Mouse (Mus musculus) forebrain, embryonic 12.5 days (tissue): ENCODE data around the gene Dnal4. TPM values are rescaled to one million over a fixed set of nuclear protein-coding genes. Genes with fewer than 3 reads are reported as not detected.

Source experiments
- ATAC-seq: fragments of 200-750 bp; cut with Nextera tagmentation; 2 replicates; pipeline ENCODE4 v1.8.0; 2017; ENCODE audit warnings: moderate TSS enrichment; ENCODE audit not compliant: low FRiP score
- H3K27ac ChIP-seq: fragments of 300-500 bp; sonication (generic); 2 replicates; pipeline ENCODE4 v1.5.1; 2016; ENCODE audit warnings: mild to moderate bottlenecking
- H3K27me3 ChIP-seq: fragments of 300-500 bp; sonication (generic); 2 replicates; pipeline ENCODE4 v1.6.1; 2016; ENCODE audit warnings: mild to moderate bottlenecking
- H3K36me3 ChIP-seq: fragments of 300-500 bp; sonication (generic); replicated peaks from 2 replicates; pipeline ENCODE4 v1.6.1; 2016; ENCODE audit warnings: mild to moderate bottlenecking
- H3K4me1 ChIP-seq: fragments of 300-500 bp; sonication (generic); 2 replicates; pipeline ENCODE4 v1.6.1; 2016
- H3K4me2 ChIP-seq: fragments of 300-500 bp; sonication (generic); 2 replicates; pipeline ENCODE4 v1.6.1; 2016; ENCODE audit warnings: mild to moderate bottlenecking, moderate library complexity
- H3K4me3 ChIP-seq: fragments of 300-500 bp; sonication (generic); replicated peaks from 2 replicates; pipeline ENCODE4 v1.5.1; 2016; ENCODE audit warnings: mild to moderate bottlenecking
- H3K9ac ChIP-seq: fragments of 300-500 bp; sonication (generic); 2 replicates; pipeline ENCODE4 v1.6.1; 2016; ENCODE audit warnings: mild to moderate bottlenecking
- H3K9me3 ChIP-seq: fragments of 300-500 bp; sonication (generic); 2 replicates; pipeline ENCODE4 v1.6.1; 2016
- WGBS: fragments of 180-500 bp; shearing (Covaris S2); methylation state at CpG from one replicate; pipeline ENCODE4 v1.1.7; 2016; 5-methylcytosine and 5-hydroxymethylcytosine counted together
- polyA plus RNA-seq: library from polyadenylated mRNA; unstranded; fragments of >200 nt; fragmentation: Nextera tagmentation; extraction: Ambion mirVana; gene quantifications from 2 replicates; pipeline ENCODE4 v1.2.1, GENCODE M21; 2016

Gene Dnal4
- polyA plus RNA-seq, 1 experiment from 2014 or later, result 78.3 TPM

DNA sequence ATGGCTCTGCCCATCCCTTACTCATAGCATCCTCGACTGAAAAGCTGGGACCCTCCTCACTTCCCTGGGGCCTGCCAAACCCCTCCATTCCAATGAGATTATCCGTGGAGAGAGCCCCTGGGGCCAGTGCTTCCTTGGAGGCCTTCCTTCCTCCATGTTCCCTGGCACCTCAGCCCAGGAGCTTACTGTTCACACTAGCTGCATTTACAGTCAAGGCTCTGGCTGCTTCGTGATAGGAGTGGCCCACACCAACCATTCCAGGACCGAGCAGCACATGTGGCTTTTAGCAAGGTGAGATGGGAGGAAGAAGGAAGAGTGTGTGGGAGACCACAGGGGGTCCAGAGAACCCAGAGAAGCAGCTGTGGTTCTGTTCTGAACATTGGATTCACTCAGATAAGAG is 23.8 kb downstream of the Dnal4 start:
- H3K4me2 ChIP-seq, result no peak overlapping the region
- H3K4me1 ChIP-seq, result peaks cover 12% of the 10 kb centered on the region
- H3K36me3 ChIP-seq, result no peaks in the 10 kb centered on the region
- H3K27ac ChIP-seq, result no peak overlapping the region
- no peaks in the 10 kb centered on the region for H3K27me3 ChIP-seq
- no peaks in the 10 kb centered on the region for H3K9me3 ChIP-seq
- no peak overlapping the region for H3K4me3 ChIP-seq
- H3K9ac ChIP-seq, result no peak overlapping the region
- WGBS, result 56% methylated on average over 4 of the region's 4 CpGs
- no peak for ATAC-seq

DNA sequence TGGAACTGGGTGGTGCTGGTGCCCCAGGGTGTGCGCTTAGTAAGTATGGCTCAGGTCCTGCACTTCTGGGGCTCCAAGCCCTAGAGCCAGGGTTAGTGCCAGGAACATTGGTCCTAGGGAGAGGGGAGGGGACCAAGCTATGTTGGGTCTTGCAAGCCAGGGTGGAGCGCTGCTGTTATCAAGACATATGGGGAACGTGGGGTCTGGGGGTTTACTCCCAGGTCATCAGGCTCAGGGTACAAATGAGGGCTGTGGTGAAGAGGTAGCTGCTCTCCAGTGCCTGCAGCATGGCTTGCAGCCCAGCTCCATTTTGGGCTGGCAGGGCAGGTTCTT is 24.3 kb downstream of the Dnal4 start:
- Histone ChIP-seq H3K27me3 (no peaks in the 10 kb centered on the region), H3K4me2 (no peak overlapping the region), H3K9ac (no peak overlapping the region), H3K4me1 (peaks cover 12% of the 10 kb centered on the region), H3K27ac (no peak overlapping the region), H3K4me3 (no peak overlapping the region), H3K36me3 (no peaks in the 10 kb centered on the region), H3K9me3 (no peaks in the 10 kb centered on the region)
- ATAC-seq, result peak; percentile 27; the same call in 1 of the 2 replicates
- WGBS, result 90% methylated on average over 3 of the region's 3 CpGs

DNA sequence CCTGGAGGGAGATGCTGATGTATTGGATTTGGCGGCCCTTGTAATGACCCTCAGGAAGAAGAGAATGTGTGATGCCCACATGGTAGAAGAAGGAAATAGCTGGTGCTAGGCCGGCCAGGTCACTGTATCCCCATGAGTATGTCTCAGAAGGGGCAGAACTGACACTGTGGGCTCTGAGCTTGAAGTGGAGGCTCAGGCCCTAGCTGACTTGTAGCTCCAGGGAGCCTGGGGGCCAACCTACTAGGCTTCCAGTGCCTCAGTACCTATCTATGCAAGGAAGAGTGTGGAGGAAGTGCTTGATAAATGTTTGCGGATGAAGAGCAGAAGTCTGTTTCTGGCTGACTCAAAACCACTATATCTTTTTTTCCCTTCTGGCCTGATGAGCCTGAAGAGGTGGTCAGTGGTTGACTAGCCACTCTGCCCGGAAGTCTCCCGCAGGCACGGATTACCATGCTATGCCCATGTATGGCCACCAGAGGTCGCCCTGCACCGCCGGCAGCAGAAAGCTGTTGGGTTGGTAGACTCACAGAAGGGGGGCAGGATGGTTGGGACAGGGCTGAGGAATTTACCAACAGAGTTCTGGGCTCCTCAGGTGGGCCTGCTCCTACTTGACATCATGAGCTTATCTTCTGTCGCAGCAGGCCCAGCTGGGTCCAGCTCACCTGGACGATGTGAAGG is 24.8 kb downstream of the Dnal4 start:
- peaks cover 12% of the 10 kb centered on the region for H3K4me1 ChIP-seq
- H3K27ac ChIP-seq, result no peak overlapping the region
- whole genome bisulfite sequencing, result 24% methylated on average over 11 of the region's 11 CpGs
- no peaks in the 10 kb centered on the region for H3K27me3 ChIP-seq
- ATAC-seq, result peak; percentile 46; the same call in 1 of the 2 replicates
- no peak overlapping the region for H3K9ac ChIP-seq
- H3K4me3 ChIP-seq, result no peak overlapping the region
- H3K36me3 ChIP-seq, result no peaks in the 10 kb centered on the region
- H3K9me3 ChIP-seq, result no peaks in the 10 kb centered on the region
- H3K4me2 ChIP-seq, result no peak overlapping the region

DNA sequence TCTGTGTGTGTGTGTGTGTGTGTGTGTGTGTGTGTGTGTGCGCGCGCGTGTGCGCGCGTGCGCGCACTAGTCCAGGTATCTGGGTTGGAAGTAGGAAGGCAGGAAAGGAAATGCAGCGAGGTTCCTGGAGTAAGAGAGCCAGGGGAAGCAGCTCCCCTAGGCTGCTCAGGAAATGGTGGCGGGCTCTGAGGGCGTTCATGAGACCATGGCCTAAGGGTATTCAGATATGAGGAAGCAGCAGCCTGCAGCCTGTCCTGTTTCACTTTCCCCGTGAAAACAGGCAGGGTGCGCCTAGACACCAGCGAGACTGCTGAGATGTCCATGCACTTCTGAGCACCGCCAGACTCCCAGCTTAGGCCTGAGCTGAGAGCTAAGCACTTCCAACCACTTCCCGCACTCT is 25.9 kb downstream of the Dnal4 start:
- no peak overlapping the region for H3K4me2 ChIP-seq
- H3K36me3 ChIP-seq, result no peaks in the 10 kb centered on the region
- WGBS, result 87% methylated on average over 17 of the region's 17 CpGs
- H3K9ac ChIP-seq, result no peak overlapping the region
- H3K27ac ChIP-seq, result no peak overlapping the region
- H3K4me3 ChIP-seq, result no peak overlapping the region
- no peaks in the 10 kb centered on the region for H3K27me3 ChIP-seq
- peaks cover 11% of the 10 kb centered on the region for H3K4me1 ChIP-seq
- no peaks in the 10 kb centered on the region for H3K9me3 ChIP-seq
- ATAC-seq, result no peak

DNA sequence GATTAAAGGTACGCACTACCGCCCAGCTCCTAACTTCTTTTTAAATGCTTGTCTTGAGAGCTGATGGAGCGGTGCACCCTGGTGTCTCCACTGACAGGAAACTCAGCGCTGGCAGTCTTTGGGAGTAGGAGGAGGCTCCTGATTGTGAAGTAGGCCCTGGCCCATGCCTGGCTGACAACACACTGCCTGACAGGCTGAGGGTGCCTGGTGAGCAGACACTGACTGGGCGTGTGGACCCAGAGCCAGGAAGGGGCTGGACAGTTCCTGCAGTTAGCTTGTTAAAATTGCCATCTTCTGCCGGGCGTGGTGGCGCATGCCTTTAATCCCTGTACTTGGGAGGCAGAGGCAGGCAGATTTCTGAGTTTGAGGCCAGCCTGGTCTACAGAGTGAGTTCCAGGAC is 27.4 kb downstream of the Dnal4 start:
- Histone ChIP-seq H3K4me2 (no peak overlapping the region), H3K4me1 (no peaks in the 10 kb centered on the region), H3K27ac (no peak overlapping the region), H3K9me3 (no peaks in the 10 kb centered on the region), H3K4me3 (no peak overlapping the region), H3K9ac (no peak overlapping the region), H3K36me3 (no peaks in the 10 kb centered on the region), H3K27me3 (no peaks in the 10 kb centered on the region)
- ATAC-seq, result no peak
- WGBS, result 93% methylated on average over 8 of the region's 8 CpGs

DNA sequence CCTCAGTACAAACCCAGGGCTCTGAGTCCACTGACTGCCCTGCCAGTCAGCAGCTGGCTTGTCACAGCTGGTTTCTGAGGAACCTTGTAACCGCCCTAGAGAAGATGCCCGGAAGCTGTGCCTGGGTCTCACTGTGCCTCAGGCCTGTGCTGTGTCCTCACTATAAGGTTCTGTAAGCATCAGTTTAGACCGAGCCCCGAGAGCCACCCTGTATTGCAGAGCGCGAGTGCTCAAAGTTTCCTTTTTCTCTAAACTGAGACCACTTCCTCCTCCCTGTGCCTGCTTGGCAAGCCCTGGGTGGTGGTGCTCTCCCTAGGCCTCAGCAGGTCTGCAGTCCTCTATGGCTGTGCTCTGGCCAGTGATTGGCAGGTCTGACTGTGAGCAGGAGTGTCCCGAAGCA is 28.5 kb downstream of the Dnal4 start:
- 90% methylated on average over 7 of the region's 7 CpGs for WGBS
- Histone ChIP-seq H3K36me3 (no peaks in the 10 kb centered on the region), H3K4me1 (no peaks in the 10 kb centered on the region), H3K9ac (no peak overlapping the region), H3K4me2 (no peak overlapping the region), H3K4me3 (no peak overlapping the region), H3K27ac (no peak overlapping the region), H3K9me3 (no peaks in the 10 kb centered on the region), H3K27me3 (no peaks in the 10 kb centered on the region)
- no peak for ATAC-seq

DNA sequence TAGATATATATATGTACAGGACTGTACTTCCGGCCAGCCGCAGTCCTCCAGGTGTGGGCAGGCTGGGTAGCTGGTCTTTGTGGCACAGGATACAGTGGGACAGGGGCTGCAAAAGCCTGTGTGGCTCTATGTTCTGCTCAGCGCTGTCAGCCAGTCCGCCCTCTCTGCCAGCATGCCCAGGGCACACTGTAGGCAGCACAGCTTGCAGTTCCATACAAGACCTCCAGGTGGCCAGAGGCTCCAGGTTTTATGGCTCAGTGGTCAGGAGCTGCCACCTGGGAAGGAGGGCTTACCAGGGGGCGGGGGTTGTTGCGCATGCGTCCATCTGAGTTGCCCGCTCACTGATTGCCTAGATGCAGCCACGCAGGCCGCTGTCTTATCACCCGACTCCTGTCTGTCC is 29.7 kb downstream of the Dnal4 start:
- no peak overlapping the region for H3K4me2 ChIP-seq

DNA sequence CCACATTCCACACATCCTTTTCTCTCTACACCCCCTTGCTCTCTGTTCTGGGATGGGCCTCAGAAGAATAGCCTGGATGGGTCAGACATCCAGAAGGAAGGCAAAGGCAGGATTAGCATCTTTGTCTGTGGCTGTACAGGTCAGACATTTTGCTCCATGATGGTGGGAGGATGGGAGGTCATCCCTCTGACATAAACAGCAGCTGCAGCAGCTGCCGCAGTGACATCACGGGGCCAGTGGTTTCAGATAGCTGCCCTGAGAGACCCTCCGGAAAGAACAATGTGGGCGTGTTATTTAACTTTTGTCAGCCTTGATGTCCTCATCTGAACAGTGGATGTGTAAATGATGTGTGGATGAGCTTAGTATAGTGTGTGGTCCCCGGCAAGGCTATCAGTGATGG is 31.8 kb downstream of the Dnal4 start:
- no peak overlapping the region for H3K4me3 ChIP-seq
- WGBS, result 87% methylated on average over 5 of the region's 5 CpGs
- H3K27me3 ChIP-seq, result no peaks in the 10 kb centered on the region; the same call in 1 of the 2 replicates
- ATAC-seq, result no peak
- no peaks in the 10 kb centered on the region for H3K36me3 ChIP-seq
- no peak overlapping the region for H3K9ac ChIP-seq
- no peak overlapping the region for H3K4me2 ChIP-seq
- no peaks in the 10 kb centered on the region for H3K9me3 ChIP-seq
- peaks cover 14% of the 10 kb centered on the region for H3K4me1 ChIP-seq
- no peak overlapping the region for H3K27ac ChIP-seq

More for the DNA sequence above, 29.7 kb downstream of the Dnal4 start:
- Histone ChIP-seq H3K27me3 (no peaks in the 10 kb centered on the region), H3K4me1 (peaks cover 2% of the 10 kb centered on the region), H3K27ac (no peak overlapping the region), H3K9me3 (no peaks in the 10 kb centered on the region), H3K4me3 (no peak overlapping the region), H3K9ac (no peak overlapping the region), H3K36me3 (no peaks in the 10 kb centered on the region)
- no peak for ATAC-seq
- 51% methylated on average over 11 of the region's 11 CpGs for WGBS

DNA sequence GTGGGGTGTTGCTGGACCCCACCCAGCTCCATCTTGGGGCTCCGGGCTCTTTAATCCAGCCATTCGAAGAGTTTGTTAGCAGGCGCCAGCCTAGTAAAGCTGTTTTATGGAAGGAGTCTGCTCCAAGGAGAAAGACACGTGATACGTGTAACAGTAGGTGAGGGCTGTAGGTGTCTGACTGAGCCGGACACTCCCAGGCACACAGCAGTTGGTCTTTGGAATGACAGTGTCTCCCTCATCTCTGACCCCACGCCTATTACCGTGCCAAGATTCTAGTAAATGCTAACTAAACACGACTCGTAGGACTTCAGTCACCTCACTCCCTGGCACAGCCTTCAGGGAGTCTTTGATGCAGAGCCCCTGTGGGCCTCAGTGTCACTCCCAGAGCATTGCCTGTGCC is 32.3 kb downstream of the Dnal4 start:
- no peak for ATAC-seq
- H3K9ac ChIP-seq, result no peak overlapping the region
- 90% methylated on average over 10 of the region's 10 CpGs for WGBS
- H3K27me3 ChIP-seq, result no peaks in the 10 kb centered on the region; the same call in 1 of the 2 replicates
- H3K4me1 ChIP-seq, result peaks cover 20% of the 10 kb centered on the region
- H3K4me2 ChIP-seq, result no peak overlapping the region
- H3K36me3 ChIP-seq, result no peaks in the 10 kb centered on the region
- H3K27ac ChIP-seq, result no peak overlapping the region
- H3K9me3 ChIP-seq, result no peaks in the 10 kb centered on the region
- H3K4me3 ChIP-seq, result no peak overlapping the region

DNA sequence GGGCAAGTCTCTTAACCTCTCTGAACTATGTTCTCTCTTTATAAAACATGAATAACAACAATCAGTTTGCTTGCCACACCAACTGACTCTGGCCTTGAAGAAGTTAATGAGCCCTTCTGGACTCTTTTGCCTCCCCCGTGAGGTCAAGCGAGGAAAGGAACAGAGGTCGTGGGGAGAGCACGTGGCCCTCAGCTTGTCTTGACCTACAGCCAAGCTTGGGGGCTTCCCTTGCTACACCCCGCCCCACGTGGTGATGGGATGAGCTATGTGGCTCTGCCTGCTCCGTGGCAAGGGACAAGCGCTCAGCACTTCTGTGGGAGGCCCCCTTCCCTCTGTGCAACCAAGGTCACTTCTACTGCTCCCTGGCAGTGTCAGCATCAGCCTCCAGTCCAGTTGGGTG is 32.9 kb downstream of the Dnal4 start:
- WGBS, result 80% methylated on average over 8 of the region's 8 CpGs
- Histone ChIP-seq H3K4me1 (peaks cover 25% of the 10 kb centered on the region), H3K27ac (no peak overlapping the region), H3K27me3 (no peaks in the 10 kb centered on the region; the same call in 1 of the 2 replicates), H3K4me3 (no peak overlapping the region), H3K4me2 (no peak overlapping the region), H3K9me3 (no peaks in the 10 kb centered on the region), H3K36me3 (no peaks in the 10 kb centered on the region), H3K9ac (no peak overlapping the region)
- ATAC-seq, result no peak

DNA sequence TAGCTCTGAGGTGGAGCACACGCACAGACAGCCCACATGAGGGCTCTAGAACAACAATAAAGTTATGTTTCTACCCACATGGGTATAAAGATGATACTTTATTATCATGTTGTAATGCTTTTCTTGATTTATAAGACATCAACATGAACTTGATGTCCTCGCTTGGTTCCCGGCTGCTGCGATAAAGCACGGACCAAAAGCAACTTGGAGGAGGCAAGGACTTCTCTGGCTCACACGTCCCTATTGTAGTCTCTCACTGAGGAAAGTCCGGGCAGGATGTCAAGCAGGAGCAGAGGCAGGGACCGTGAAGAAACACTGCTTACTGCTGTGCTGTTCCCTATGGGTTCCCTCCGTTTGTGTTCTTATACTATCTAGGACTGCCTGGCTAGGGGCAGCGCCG is 33.6 kb downstream of the Dnal4 start:
- H3K27me3 ChIP-seq, result no peaks in the 10 kb centered on the region; the same call in 1 of the 2 replicates
- no peak overlapping the region for H3K9ac ChIP-seq
- no peaks in the 10 kb centered on the region for H3K9me3 ChIP-seq
- H3K36me3 ChIP-seq, result peaks cover 6% of the 10 kb centered on the region
- H3K4me1 ChIP-seq, result peaks cover 25% of the 10 kb centered on the region
- ATAC-seq, result no peak
- no peak overlapping the region for H3K4me2 ChIP-seq
- 90% methylated on average over 11 of the region's 11 CpGs for whole genome bisulfite sequencing
- no peak overlapping the region for H3K4me3 ChIP-seq
- no peak overlapping the region for H3K27ac ChIP-seq

DNA sequence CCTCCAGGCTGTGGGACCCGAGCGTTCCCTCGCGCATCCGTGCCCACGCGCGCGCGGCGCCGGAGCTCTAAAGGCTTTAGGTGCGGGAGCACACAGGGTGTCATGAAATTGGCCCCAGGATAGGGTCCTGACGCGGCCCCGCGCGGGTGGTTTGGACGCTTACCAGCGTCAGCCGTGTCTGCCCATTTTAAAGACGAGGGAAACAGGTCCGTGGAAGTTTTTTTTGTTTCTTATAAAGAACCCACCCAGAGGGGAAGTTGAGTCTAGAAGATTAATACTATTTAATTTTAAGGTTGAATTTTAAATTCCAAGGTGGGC is 35.0 kb downstream of the Dnal4 start:
- 0% methylated on average over 23 of the region's 23 CpGs for WGBS
- Histone ChIP-seq H3K4me1 (peaks cover 25% of the 10 kb centered on the region), H3K4me2 (peak overlapping the region; percentile 85), H3K4me3 (peak overlapping the region; percentile 99), H3K27me3 (no peaks in the 10 kb centered on the region; the same call in 1 of the 2 replicates), H3K27ac (no peak overlapping the region; the same call in 1 of the 2 replicates), H3K9me3 (no peaks in the 10 kb centered on the region), H3K36me3 (peaks cover 20% of the 10 kb centered on the region), H3K9ac (peak overlapping the region; percentile 91)
- no peak for ATAC-seq

DNA sequence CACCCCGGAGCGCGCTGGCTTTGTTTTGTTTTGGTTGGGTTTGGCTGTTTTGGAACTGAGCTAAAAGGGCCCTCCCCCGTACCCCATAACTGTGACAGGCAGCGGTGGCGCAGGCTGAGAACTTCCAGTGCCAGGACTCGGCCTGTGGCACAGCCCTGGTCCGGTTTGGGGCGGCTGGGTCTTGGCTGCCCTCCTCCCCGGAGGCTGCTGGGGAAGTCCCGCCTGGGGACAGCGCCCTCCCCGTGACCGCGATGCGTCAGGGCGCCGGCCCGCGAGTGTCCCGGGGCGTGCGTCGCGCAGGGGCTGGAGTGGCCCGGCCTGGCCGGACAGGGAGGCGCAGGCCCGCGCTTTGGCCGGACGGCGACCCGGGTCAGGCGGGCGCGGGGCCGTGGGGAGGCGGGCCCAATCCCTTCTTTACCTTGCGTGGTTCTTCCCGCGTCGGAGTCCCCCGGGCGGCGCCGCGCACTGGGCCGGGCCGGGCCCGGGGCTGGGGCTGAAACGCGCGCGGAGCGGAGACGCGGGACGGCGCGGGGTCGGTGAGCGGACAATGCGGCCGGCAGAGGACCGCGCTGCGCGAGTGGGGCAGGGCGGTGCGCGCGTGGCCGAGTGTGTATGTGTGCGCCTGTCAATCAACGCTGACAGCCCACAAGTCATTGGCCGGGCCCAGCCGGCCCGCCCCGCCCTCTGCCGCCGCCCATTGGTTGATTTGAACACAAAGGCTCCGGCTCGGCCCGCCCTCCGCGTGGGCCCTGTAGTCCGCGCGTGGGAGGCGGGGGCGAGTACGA is 35.5 kb downstream of the Dnal4 start, which contains the start of gene Sun2:
Sun2 (minus strand) TSS at position 616 of the 785 bp plus-strand sequence.
- peaks cover 25% of the 10 kb centered on the region for H3K36me3 ChIP-seq
- H3K27me3 ChIP-seq, result no peaks in the 10 kb centered on the region; the same call in 1 of the 2 replicates
- WGBS, result under 1% methylated on average over 88 of the region's 93 CpGs
- H3K4me1 ChIP-seq, result peaks cover 25% of the 10 kb centered on the region
- peak within 1 kb of the TSS; percentile 50; the same call in 1 of the 2 replicates for H3K27ac ChIP-seq
- H3K9me3 ChIP-seq, result no peaks in the 10 kb centered on the region
- ATAC-seq, result peak; percentile 94
- H3K4me3 ChIP-seq, result peak within 1 kb of the TSS; percentile 99
- H3K4me2 ChIP-seq, result peak within 1 kb of the TSS; percentile 85
- peak within 1 kb of the TSS; percentile 91 for H3K9ac ChIP-seq
